Mouse (Mus musculus) neural tube, embryonic 11.5 days (tissue): ENCODE measurements at regions not wholly inside any gene's neighbourhood (a gene's known extent, or its start where the extent isn't known, plus 50 kb on each side); places are given as distances from the start of the nearest gene placed in this dataset.

Experiments
- ATAC-seq: fragments of 200-750 bp; cut with Nextera tagmentation; 2 replicates; pipeline ENCODE4 v1.8.0; 2017; ENCODE audit warnings: moderate number of reproducible peaks, mild to moderate bottlenecking, moderate TSS enrichment, moderate library complexity; ENCODE audit not compliant: insufficient read depth, low FRiP score, low TSS enrichment
- DNase-seq: peaks from one replicate; pipeline ENCODE4 v3.0.0-alpha.2; 2015; ENCODE audit warnings: low spot score
- H3K27ac ChIP-seq: fragments of 300-500 bp; sonication (generic); 2 replicates; pipeline ENCODE4 v1.5.1; 2014; ENCODE audit warnings: low read depth, mild to moderate bottlenecking, low read length
- H3K27me3 ChIP-seq: fragments of 300-500 bp; sonication (generic); 2 replicates; pipeline ENCODE4 v1.6.1; 2014; ENCODE audit warnings: mild to moderate bottlenecking, low read length, mixed read lengths; ENCODE audit not compliant: control insufficient read depth, insufficient read depth
- H3K36me3 ChIP-seq: fragments of 300-500 bp; sonication (generic); 2 replicates; pipeline ENCODE4 v1.6.1; 2014; ENCODE audit warnings: mild to moderate bottlenecking, low read length, moderate library complexity, mixed read lengths; ENCODE audit not compliant: control insufficient read depth, insufficient read depth
- H3K4me1 ChIP-seq: fragments of 300-500 bp; sonication (generic); 2 replicates; pipeline ENCODE4 v1.6.1; 2014; ENCODE audit warnings: low read length, mixed read lengths; ENCODE audit not compliant: control insufficient read depth, insufficient read depth
- H3K4me2 ChIP-seq: fragments of 300-500 bp; sonication (generic); 2 replicates; pipeline ENCODE4 v1.6.1; 2014; ENCODE audit warnings: low read depth, mild to moderate bottlenecking, moderate library complexity
- H3K4me3 ChIP-seq: fragments of 300-500 bp; sonication (generic); 2 replicates; pipeline ENCODE4 v1.5.1; 2014; ENCODE audit warnings: low read depth, low read length
- H3K9ac ChIP-seq: fragments of 300-500 bp; sonication (generic); 2 replicates; pipeline ENCODE4 v1.6.1; 2014; ENCODE audit warnings: mild to moderate bottlenecking, low read length
- H3K9me3 ChIP-seq: fragments of 300-500 bp; sonication (generic); 2 replicates; pipeline ENCODE4 v1.6.1; 2016; ENCODE audit warnings: low read length; ENCODE audit not compliant: control insufficient read depth
- WGBS: fragments of 180-500 bp; shearing (Covaris S2); extraction: QIAGEN DNeasy Blood & Tissue Kit; methylation state at CpG from one replicate; pipeline ENCODE4 v1.1.7; 2014; 5-methylcytosine and 5-hydroxymethylcytosine counted together

- no peak overlapping the region for H3K27ac ChIP-seq
- DNase-seq (no peak), ATAC-seq (no peak)
- 94% methylated on average over 2 of the region's 2 CpGs for WGBS
- H3K4me3 ChIP-seq, result no peak overlapping the region
- H3K27me3 ChIP-seq, result no peaks in the 10 kb centered on the region
- no peak overlapping the region for H3K4me2 ChIP-seq
- H3K36me3 ChIP-seq, result no peaks in the 10 kb centered on the region
- no peaks in the 10 kb centered on the region for H3K9me3 ChIP-seq
- H3K9ac ChIP-seq, result no peak overlapping the region
- H3K4me1 ChIP-seq, result no peaks in the 10 kb centered on the region
These were observed 51.0 kb upstream of the Znrf2 start for GRCm38 (mm10) chr6:54765715-54766114.

- no peak overlapping the region for H3K4me3 ChIP-seq
- H3K36me3 ChIP-seq, result no peaks in the 10 kb centered on the region
- no peak overlapping the region for H3K27ac ChIP-seq
- H3K9me3 ChIP-seq, result no peaks in the 10 kb centered on the region
- no peak overlapping the region for H3K9ac ChIP-seq
- DNase-seq (no peak), ATAC-seq (no peak)
- WGBS, result 81% methylated on average over 5 of the region's 5 CpGs
- no peaks in the 10 kb centered on the region for H3K4me1 ChIP-seq
- no peak overlapping the region for H3K4me2 ChIP-seq
- no peaks in the 10 kb centered on the region for H3K27me3 ChIP-seq
These were observed 50.1 kb upstream of the Znrf2 start for GRCm38 (mm10) chr6:54766485-54767112.
